Mouse (Mus musculus) lung, postnatal 0 days (tissue): ENCODE results near the gene Hmgcs1. TPM values are rescaled to one million over a fixed set of nuclear protein-coding genes. Genes with fewer than 3 reads are reported as not detected.

Experiments used
- ATAC-seq: fragments of 200-750 bp; cut with Nextera tagmentation; 2 replicates; pipeline ENCODE4 v1.8.0; 2017; ENCODE audit warnings: moderate library complexity
- DNase-seq: peaks from one replicate; pipeline ENCODE4 v3.0.0-alpha.2; 2016; ENCODE audit warnings: low spot score
- H3K27ac ChIP-seq: fragments of 300-500 bp; sonication (generic); 2 replicates; pipeline ENCODE4 v1.5.1; 2014; ENCODE audit warnings: antibody characterized with exemption, mild to moderate bottlenecking, low read length, mixed read lengths
- H3K27me3 ChIP-seq: fragments of 300-500 bp; sonication (generic); replicated peaks from 2 replicates; pipeline ENCODE4 v1.6.1; 2014; ENCODE audit warnings: low read length, mixed read lengths; ENCODE audit not compliant: insufficient read depth
- H3K36me3 ChIP-seq: fragments of 300-500 bp; sonication (generic); 2 replicates; pipeline ENCODE4 v1.6.1; 2014; ENCODE audit warnings: low read length, mixed read lengths; ENCODE audit not compliant: insufficient read depth
- H3K4me1 ChIP-seq: fragments of 300-500 bp; sonication (generic); 2 replicates; pipeline ENCODE4 v1.6.1; 2014; ENCODE audit warnings: antibody characterized with exemption, low read depth, low read length, mixed read lengths; ENCODE audit not compliant: insufficient read depth
- H3K4me2 ChIP-seq: fragments of 300-500 bp; sonication (generic); replicated peaks from 2 replicates; pipeline ENCODE4 v1.6.1; 2014; ENCODE audit warnings: low read depth, mild to moderate bottlenecking, low read length, moderate library complexity, mixed read lengths
- H3K4me3 ChIP-seq: fragments of 300-500 bp; sonication (generic); 2 replicates; pipeline ENCODE4 v1.5.1; 2014; ENCODE audit warnings: low read depth, low read length
- H3K9ac ChIP-seq: fragments of 300-500 bp; sonication (generic); replicated peaks from 2 replicates; pipeline ENCODE4 v1.6.1; 2014; ENCODE audit warnings: low read depth, mild to moderate bottlenecking
- H3K9me3 ChIP-seq: fragments of 300-500 bp; sonication (generic); 2 replicates; pipeline ENCODE4 v1.6.1; 2016; ENCODE audit warnings: low read length, mixed read lengths
- CTCF ChIP-seq: IDR thresholded peaks from 2 replicates; pipeline ENCODE4 v1.5.1; 2016; ENCODE audit warnings: antibody characterized with exemption, mild to moderate bottlenecking
- EP300 ChIP-seq: IDR thresholded peaks from 2 replicates; pipeline ENCODE4 v1.6.1; 2016; ENCODE audit warnings: antibody characterized with exemption, mild to moderate bottlenecking, control low read depth
- WGBS: fragments of 180-500 bp; shearing (Covaris S2); extraction: QIAGEN DNeasy Blood & Tissue Kit; methylation state at CpG from one replicate; pipeline ENCODE4 v1.1.7; 2014; 5-methylcytosine and 5-hydroxymethylcytosine counted together
- polyA plus RNA-seq: library from polyadenylated mRNA; unstranded; fragments of >200 nt; fragmentation: Nextera tagmentation; extraction: Ambion mirVana; gene quantifications from 2 replicates; pipeline ENCODE4 v1.2.1, GENCODE M21; 2015

The Hmgcs1 gene
- polyA plus RNA-seq, 1 experiment from 2014 or later: 95.4 TPM

DNA sequence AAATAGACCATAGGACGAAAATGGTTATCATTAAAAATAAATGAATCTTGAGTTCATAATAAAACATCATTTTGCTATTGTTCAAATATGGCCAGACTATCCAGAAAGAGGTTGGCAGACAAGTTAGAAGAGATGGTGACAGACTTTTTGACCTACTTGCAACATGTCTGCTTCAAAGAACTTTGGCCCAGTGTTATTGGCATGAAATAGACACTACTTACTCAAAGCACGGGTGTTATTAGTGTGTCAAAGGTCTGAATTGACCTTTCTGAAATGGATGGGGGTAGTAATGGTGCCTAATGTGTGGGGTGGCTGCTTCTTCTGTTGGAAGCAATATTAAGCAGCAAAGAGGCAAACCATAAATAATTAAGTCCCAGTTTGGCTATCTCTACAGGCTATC, 25.9 kb downstream of the Hmgcs1 start:
- WGBS: 82% methylated on average over 2 of the region's 2 CpGs
- no peak overlapping the region for H3K4me3 ChIP-seq

DNA sequence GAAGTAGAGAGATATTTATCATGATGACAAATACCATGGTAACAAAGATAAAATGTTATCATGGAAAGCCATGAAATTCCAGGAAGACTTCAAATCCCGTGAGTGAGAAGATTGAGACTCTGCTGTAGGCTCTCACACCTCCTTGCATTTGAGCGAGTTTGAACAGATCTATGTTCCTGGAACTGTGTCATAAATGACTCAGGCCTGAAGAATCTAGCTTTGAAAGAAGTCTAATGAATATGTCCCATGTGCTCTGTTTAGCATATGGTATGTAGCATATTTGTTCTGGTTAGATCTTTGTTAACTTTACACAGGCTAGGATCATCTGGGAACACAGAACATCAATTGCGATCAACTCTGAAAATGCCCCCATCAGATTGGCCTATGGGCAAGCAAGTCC, 32.3 kb downstream of the Hmgcs1 start:
- Histone ChIP-seq H3K9me3 (no peaks in the 10 kb centered on the region), H3K27ac (no peak overlapping the region), H3K4me2 (no peak overlapping the region), H3K27me3 (no peaks in the 10 kb centered on the region), H3K36me3 (no peaks in the 10 kb centered on the region), H3K4me3 (no peak overlapping the region), H3K4me1 (no peaks in the 10 kb centered on the region), H3K9ac (no peak overlapping the region)
- 71% methylated on average over 3 of the region's 3 CpGs for WGBS
- ATAC-seq (no peak), DNase-seq (no peak)
- TF ChIP-seq EP300 (no peak), CTCF (no peak)

More for the DNA sequence above, 25.9 kb downstream of the Hmgcs1 start:
- Histone ChIP-seq H3K27me3 (no peaks in the 10 kb centered on the region), H3K27ac (no peak overlapping the region), H3K9me3 (no peaks in the 10 kb centered on the region), H3K4me2 (no peak overlapping the region), H3K4me1 (no peaks in the 10 kb centered on the region), H3K36me3 (no peaks in the 10 kb centered on the region), H3K9ac (no peak overlapping the region)
- no peak for ATAC-seq
- no peak for DNase-seq
- TF ChIP-seq EP300: no peak
- TF ChIP-seq CTCF: no peak

DNA sequence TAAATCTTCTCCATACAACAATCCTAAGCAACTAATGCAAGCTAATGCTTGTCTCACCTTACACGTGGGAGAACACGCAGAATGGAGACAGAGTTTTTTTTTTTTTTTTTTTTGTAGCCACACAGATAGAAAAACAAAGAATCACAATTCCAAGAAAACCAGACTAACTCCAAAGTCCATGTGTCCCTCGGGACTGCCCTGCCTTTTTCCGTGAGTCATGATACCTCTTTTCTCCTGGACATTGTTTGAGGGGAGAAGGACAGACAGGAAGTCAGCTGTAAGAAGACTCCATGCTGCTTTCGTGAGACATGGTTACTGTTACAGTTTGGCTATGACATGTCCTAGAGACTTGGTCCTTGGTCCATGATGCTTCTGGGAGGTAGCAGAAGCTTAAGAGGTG, 33.2 kb downstream of the Hmgcs1 start:
- WGBS: 77% methylated on average over 5 of the region's 5 CpGs
- Histone ChIP-seq H3K36me3 (no peaks in the 10 kb centered on the region), H3K4me1 (no peaks in the 10 kb centered on the region), H3K4me3 (no peak overlapping the region), H3K27ac (no peak overlapping the region), H3K9ac (no peak overlapping the region), H3K4me2 (no peak overlapping the region), H3K9me3 (no peaks in the 10 kb centered on the region), H3K27me3 (no peaks in the 10 kb centered on the region)
- no peak for ATAC-seq
- TF ChIP-seq EP300 (no peak), CTCF (no peak)
- no peak for DNase-seq

DNA sequence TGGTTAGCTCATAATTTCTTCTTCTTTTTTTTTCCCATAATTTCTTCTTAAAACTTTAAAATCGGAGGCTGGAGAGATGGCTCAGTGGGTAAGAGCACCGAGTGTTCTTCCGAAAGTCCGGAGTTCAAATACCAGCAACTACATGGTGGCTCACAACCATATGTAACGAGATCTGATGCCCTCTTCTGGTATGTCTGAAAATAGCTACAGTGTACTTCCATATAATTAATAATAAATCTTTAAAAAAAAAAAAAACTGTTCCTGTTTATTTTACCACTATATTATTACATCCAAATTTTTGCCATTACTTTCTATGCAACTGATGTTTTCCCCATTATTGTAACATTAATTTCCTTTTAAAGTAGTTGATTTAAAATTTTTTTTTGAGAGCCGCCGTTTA, 34.4 kb downstream of the Hmgcs1 start:
- Histone ChIP-seq H3K27ac (no peak overlapping the region), H3K9ac (no peak overlapping the region), H3K9me3 (no peaks in the 10 kb centered on the region), H3K36me3 (no peaks in the 10 kb centered on the region), H3K27me3 (no peaks in the 10 kb centered on the region), H3K4me3 (no peak overlapping the region), H3K4me2 (no peak overlapping the region), H3K4me1 (no peaks in the 10 kb centered on the region)
- ATAC-seq (no peak), DNase-seq (peak; percentile 23)
- 73% methylated on average over 7 of the region's 7 CpGs for WGBS
- TF ChIP-seq CTCF (peak; percentile 39), EP300 (no peak)

- Histone ChIP-seq H3K9ac (no peak overlapping the region), H3K27me3 (no peaks in the 10 kb centered on the region), H3K4me3 (no peak overlapping the region), H3K9me3 (no peaks in the 10 kb centered on the region), H3K27ac (no peak overlapping the region), H3K36me3 (no peaks in the 10 kb centered on the region), H3K4me2 (no peak overlapping the region; the same call in 1 of the 2 replicates), H3K4me1 (no peaks in the 10 kb centered on the region)
- 56% methylated on average over 26 of the region's 26 CpGs for WGBS
- TF ChIP-seq EP300: no peak
- no peak for TF ChIP-seq CTCF
- ATAC-seq: 0 out of 2 replicates have a peak, but pooled peaks have one; percentile 14
- no peak for DNase-seq
Observed at GRCm38 (mm10) chr13:119727608-119728387, 37.6 kb downstream of the Hmgcs1 start.

DNA sequence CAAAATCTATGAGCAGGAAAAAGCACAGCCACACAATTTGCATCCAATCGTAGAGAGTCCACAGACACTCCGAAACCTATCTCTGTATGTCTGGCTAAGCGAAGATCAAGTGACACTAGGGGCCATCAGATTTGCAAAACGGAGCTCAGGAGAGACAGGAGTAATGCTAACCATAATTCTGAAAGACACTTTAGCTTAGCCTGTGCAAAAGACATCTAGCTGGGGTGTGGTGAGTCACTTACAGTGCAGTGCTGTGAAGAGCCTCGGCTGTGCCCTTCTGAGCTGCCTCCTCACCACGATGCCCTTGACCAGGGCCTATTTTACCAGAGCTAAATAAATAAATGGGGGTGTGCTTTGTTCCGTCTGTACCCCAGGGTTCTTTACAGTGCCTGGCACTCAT, 39.2 kb downstream of the Hmgcs1 start:
- Histone ChIP-seq H3K4me1 (no peaks in the 10 kb centered on the region), H3K27me3 (no peaks in the 10 kb centered on the region), H3K9ac (no peak overlapping the region), H3K4me2 (no peak overlapping the region), H3K9me3 (no peaks in the 10 kb centered on the region), H3K27ac (no peak overlapping the region), H3K4me3 (no peak overlapping the region), H3K36me3 (no peaks in the 10 kb centered on the region)
- no peak for TF ChIP-seq EP300
- no peak for TF ChIP-seq CTCF
- no peak for DNase-seq
- no peak for ATAC-seq
- 77% methylated on average over 7 of the region's 7 CpGs for WGBS
